Mouse (Mus musculus) heart, embryonic 13.5 days (tissue): Measurements from ENCODE around the gene Irak1. TPM values are rescaled to one million over a fixed set of nuclear protein-coding genes. Genes with fewer than 3 reads are reported as not detected.

ENCODE experiments used
- ATAC-seq: fragments of 200-750 bp; cut with Nextera tagmentation; 2 replicates; pipeline ENCODE4 v1.8.0; 2017; ENCODE audit warnings: moderate TSS enrichment; ENCODE audit not compliant: insufficient number of reproducible peaks, low FRiP score, low TSS enrichment; ENCODE audit errors: extremely low read depth
- H3K27ac ChIP-seq: fragments of 300-500 bp; sonication (generic); replicated peaks from 2 replicates; pipeline ENCODE4 v1.5.1; 2015; ENCODE audit warnings: moderate library complexity, mild to moderate bottlenecking, inconsistent platforms
- H3K27me3 ChIP-seq: fragments of 300-500 bp; sonication (generic); replicated peaks from 2 replicates; pipeline ENCODE4 v1.6.1; 2015; ENCODE audit warnings: mild to moderate bottlenecking, inconsistent platforms
- H3K36me3 ChIP-seq: fragments of 300-500 bp; sonication (generic); 2 replicates; pipeline ENCODE4 v1.6.1; 2015; ENCODE audit warnings: mild to moderate bottlenecking, inconsistent platforms
- H3K4me1 ChIP-seq: fragments of 300-500 bp; sonication (generic); 2 replicates; pipeline ENCODE4 v1.6.1; 2015; ENCODE audit warnings: inconsistent platforms
- H3K4me2 ChIP-seq: fragments of 300-500 bp; sonication (generic); 2 replicates; pipeline ENCODE4 v1.6.1; 2015; ENCODE audit warnings: inconsistent platforms, mild to moderate bottlenecking, moderate library complexity
- H3K4me3 ChIP-seq: fragments of 300-500 bp; sonication (generic); 2 replicates; pipeline ENCODE4 v1.5.1; 2015; ENCODE audit warnings: moderate library complexity, mild to moderate bottlenecking, inconsistent platforms
- H3K9ac ChIP-seq: fragments of 300-500 bp; sonication (generic); 2 replicates; pipeline ENCODE4 v1.6.1; 2015; ENCODE audit warnings: inconsistent platforms, mild to moderate bottlenecking, moderate library complexity
- H3K9me3 ChIP-seq: fragments of 300-500 bp; sonication (generic); 2 replicates; pipeline ENCODE4 v1.6.1; 2016; ENCODE audit warnings: inconsistent platforms
- WGBS: fragments of 180-500 bp; shearing (Covaris S2); methylation state at CpG from one replicate; pipeline ENCODE4 v1.1.7; 2015; ENCODE audit warnings: mixed read lengths; 5-methylcytosine and 5-hydroxymethylcytosine counted together
- polyA plus RNA-seq: library from polyadenylated mRNA; unstranded; fragments of >200 nt; fragmentation: Nextera tagmentation; extraction: Ambion mirVana; gene quantifications from 2 replicates; pipeline ENCODE4 v1.2.1, GENCODE M21; 2015

Irak1 gene
- polyA plus RNA-seq: 45.2 and 50.3 TPM in 2 replicates

DNA sequence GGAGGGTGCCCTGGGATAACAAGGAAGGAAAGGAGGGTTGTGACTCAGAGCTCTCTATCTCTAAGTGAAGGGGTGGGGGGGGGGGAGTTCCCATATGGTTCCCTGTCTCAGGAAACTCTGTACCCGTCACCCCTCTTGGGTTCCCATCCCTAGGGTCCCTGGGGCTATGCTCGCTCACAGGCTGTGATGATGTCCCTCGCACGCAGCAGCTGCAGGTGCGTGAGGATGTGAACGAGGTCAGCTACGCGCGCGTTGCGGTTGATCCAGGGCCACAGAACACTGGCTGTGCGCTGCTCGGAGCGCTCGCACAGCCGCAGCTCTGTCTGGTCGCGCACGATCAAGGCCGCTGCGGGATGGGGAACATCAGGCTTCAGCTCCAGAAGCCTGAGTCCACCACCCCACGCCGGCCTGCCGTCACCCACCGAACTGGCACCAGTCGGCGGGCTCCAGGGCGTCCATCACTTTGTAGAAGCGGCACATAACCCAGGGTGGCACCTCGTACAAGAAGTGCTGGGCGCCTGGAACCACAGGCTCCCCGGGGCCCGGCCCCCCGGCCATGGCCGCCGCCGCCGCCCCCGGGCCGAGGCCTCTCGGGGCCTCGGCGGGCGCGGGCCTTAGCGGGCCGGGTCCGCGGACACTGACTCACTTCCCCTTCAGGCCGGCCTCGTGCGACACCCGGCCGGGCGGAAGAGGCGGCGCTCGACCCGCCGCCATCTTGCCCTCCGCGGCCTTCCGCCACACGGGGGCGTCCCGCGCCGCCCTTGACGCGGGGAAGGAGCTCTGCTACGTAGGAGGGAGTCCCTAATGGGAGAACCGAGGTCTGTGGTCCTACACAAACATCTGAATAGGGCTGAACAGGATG lies at the start of gene Irak1:
TSS of gene Irak1 (minus strand) at position 731 of the 862 bp plus-strand sequence.
- 19% methylated on average over 61 of the region's 72 CpGs for WGBS
- peaks cover 31% of the 10 kb centered on the region for H3K36me3 ChIP-seq
- peak; percentile 69; the same call in 1 of the 2 replicates for ATAC-seq
- peaks cover 4% of the 10 kb centered on the region; the same call in 1 of the 2 replicates for H3K27me3 ChIP-seq
- peaks cover 13% of the 10 kb centered on the region for H3K4me1 ChIP-seq
- peak within 1 kb of the TSS; percentile 73 for H3K4me3 ChIP-seq
- no peaks in the 10 kb centered on the region for H3K9me3 ChIP-seq
- peak within 1 kb of the TSS; percentile 92 for H3K9ac ChIP-seq
- H3K4me2 ChIP-seq: peak within 1 kb of the TSS; percentile 69
- H3K27ac ChIP-seq: peak within 1 kb of the TSS; percentile 84

DNA sequence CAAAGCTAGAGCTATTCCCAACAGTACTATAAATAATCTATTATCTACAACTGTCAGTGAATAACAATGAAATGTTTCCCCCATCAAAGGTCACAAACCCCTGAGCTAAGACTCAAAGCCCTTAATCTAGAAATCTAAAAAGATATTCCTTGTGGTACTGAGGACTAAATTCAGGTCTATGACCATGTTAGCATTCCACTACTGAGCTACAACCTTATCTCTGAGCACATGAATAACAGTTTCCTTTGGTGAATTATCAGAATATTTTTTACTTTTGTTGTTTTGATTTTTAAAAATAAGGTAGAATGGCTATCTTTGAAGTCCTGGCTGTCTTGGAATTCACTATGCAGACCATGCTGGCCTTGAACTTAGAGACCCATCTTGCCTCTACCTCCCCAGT lies 47.1 kb upstream of the Irak1 start:
- 0 out of 2 replicates have a peak, but pooled peaks cover 6% of the 10 kb centered on the region for H3K36me3 ChIP-seq
- no peak for ATAC-seq
- no peaks in the 10 kb centered on the region for H3K27me3 ChIP-seq
- H3K27ac ChIP-seq: no peak overlapping the region
- H3K4me1 ChIP-seq: 0 out of 2 replicates have a peak, but pooled peaks cover 2% of the 10 kb centered on the region
- no peak overlapping the region for H3K9ac ChIP-seq
- H3K9me3 ChIP-seq: no peaks in the 10 kb centered on the region
- H3K4me3 ChIP-seq: no peak overlapping the region
- no peak overlapping the region for H3K4me2 ChIP-seq

DNA sequence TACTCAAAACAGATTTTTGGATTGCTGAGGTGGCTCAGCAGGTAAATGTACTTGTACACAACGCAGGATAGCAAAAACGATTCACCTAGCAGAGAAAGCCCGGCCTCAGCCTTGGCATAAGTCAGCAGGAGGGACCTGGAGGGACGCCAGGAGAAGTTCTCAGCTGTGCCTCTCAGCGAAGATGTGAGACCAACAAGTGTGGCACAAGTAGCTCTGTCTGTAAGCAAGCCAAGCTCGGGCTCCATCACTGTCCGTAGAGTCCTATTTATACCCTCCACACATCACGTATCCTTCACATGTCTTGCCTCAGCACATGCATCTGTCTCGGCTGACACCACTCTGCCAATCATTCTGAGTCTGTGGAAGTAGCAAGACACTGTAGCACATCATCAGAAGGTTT lies 44.2 kb upstream of the Irak1 start:
- Histone ChIP-seq H3K4me2 (no peak overlapping the region), H3K9me3 (no peaks in the 10 kb centered on the region), H3K4me3 (no peak overlapping the region), H3K9ac (no peak overlapping the region), H3K36me3 (no peaks in the 10 kb centered on the region), H3K27me3 (no peaks in the 10 kb centered on the region), H3K4me1 (0 out of 2 replicates have a peak, but pooled peaks cover 2% of the 10 kb centered on the region), H3K27ac (no peak overlapping the region)
- WGBS: 74% methylated on average over 9 of the region's 9 CpGs
- no peak for ATAC-seq

GRCm38 (mm10) chrX:74045107-74045506 lies 21.4 kb upstream of the Irak1 start:
- no peak for ATAC-seq
- Histone ChIP-seq H3K4me1 (peaks cover 24% of the 10 kb centered on the region), H3K27ac (no peak overlapping the region), H3K9ac (no peak overlapping the region), H3K9me3 (no peaks in the 10 kb centered on the region), H3K4me2 (no peak overlapping the region), H3K27me3 (no peaks in the 10 kb centered on the region; the same call in 1 of the 2 replicates), H3K4me3 (no peak overlapping the region), H3K36me3 (no peaks in the 10 kb centered on the region)
- 19% methylated on average over 1 of the region's 1 CpGs for WGBS

GRCm38 (mm10) chrX:74037702-74038375 lies 14.1 kb upstream of the Irak1 start:
- Histone ChIP-seq H3K4me2 (no peak overlapping the region), H3K27me3 (no peaks in the 10 kb centered on the region), H3K4me3 (no peak overlapping the region), H3K4me1 (peaks cover 7% of the 10 kb centered on the region; the same call in 1 of the 2 replicates), H3K27ac (no peak overlapping the region), H3K9ac (no peak overlapping the region), H3K36me3 (peaks cover 38% of the 10 kb centered on the region), H3K9me3 (no peaks in the 10 kb centered on the region)
- no peak for ATAC-seq
- 59% methylated on average over 5 of the region's 5 CpGs for WGBS

DNA sequence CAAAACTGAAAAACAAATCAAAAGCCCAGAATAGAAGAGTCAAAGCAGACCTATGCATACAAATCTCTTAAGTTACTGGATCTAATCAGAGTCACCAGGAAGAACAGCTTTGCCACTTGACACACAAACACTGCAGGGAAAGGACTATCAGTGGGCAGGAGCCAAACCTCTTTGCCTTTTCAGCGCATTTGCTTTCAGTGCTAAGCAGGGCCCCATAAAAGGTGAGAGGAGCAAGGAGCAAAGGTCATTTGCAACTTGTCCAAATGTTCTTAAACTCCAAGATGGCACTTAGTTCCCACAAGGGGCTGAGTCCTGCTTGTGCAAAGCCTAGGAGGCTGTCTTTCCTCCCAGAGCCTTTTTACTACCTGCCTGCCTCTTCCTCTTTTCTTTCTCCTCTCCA lies 6.3 kb upstream of the Irak1 start:
- H3K9me3 ChIP-seq: no peaks in the 10 kb centered on the region
- no peak overlapping the region for H3K4me3 ChIP-seq
- no peak overlapping the region for H3K4me2 ChIP-seq
- peaks cover 16% of the 10 kb centered on the region for H3K36me3 ChIP-seq
- H3K27ac ChIP-seq: peak overlapping the region; percentile 54
- ATAC-seq: no peak
- H3K9ac ChIP-seq: no peak overlapping the region
- H3K4me1 ChIP-seq: peaks cover 34% of the 10 kb centered on the region
- no peaks in the 10 kb centered on the region for H3K27me3 ChIP-seq
- WGBS: 65% methylated on average over 1 of the region's 1 CpGs

DNA sequence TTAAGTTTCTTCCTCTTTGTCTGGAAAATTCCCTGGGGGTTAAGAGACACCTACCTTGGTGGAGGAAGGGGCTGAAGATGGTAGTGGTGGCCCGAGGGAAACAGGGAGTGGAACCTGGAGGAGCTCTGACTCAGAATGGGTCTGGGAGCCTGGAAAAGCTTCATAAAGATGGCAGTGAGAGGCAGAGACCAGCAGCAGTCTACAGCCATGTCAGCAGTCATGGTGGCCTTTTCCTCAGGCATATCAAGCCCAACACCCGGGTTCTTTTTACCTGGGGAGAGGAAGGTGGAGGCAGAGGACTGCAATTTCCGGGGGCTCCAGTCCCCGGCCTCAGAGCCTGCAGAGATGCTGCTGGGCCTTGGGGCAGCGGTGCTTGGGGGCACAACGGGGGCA lies 927 bp downstream of the Irak1 start:
- Histone ChIP-seq H3K27ac (peak overlapping the region; percentile 84), H3K4me2 (peak overlapping the region; percentile 69), H3K9me3 (no peaks in the 10 kb centered on the region), H3K36me3 (peaks cover 37% of the 10 kb centered on the region), H3K27me3 (peaks cover 4% of the 10 kb centered on the region; the same call in 1 of the 2 replicates), H3K4me3 (peak overlapping the region; percentile 73), H3K9ac (peak overlapping the region; percentile 92), H3K4me1 (peaks cover 13% of the 10 kb centered on the region)
- WGBS: 16% methylated on average over 6 of the region's 6 CpGs
- no peak for ATAC-seq

DNA sequence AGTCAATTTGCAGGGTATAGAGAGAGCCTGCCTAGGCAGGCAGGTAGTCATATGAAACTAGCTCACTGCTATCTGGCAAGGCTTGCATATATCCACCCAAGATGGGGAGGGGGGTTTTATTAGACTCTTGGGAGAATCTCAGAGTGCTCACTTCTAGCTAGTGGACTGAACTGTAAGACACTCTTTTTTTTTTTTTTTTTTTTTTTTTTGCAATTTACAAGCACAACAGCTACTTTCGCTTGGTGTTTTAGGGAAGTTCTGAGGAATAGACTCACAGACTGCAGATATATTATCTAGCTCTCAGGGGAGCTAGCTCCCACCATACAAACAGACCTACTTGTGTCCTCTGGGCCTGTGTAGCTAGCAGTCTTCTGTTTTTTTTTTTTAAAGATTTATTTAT lies 9.1 kb downstream of the Irak1 start:
- peaks cover 3% of the 10 kb centered on the region; the same call in 1 of the 2 replicates for H3K27me3 ChIP-seq
- H3K9ac ChIP-seq: no peak overlapping the region
- WGBS: 80% methylated on average over 1 of the region's 1 CpGs
- no peak overlapping the region for H3K4me3 ChIP-seq
- H3K36me3 ChIP-seq: peaks cover 36% of the 10 kb centered on the region
- ATAC-seq: no peak
- no peak overlapping the region for H3K4me2 ChIP-seq
- H3K4me1 ChIP-seq: no peaks in the 10 kb centered on the region
- H3K9me3 ChIP-seq: no peaks in the 10 kb centered on the region
- H3K27ac ChIP-seq: no peak overlapping the region

DNA sequence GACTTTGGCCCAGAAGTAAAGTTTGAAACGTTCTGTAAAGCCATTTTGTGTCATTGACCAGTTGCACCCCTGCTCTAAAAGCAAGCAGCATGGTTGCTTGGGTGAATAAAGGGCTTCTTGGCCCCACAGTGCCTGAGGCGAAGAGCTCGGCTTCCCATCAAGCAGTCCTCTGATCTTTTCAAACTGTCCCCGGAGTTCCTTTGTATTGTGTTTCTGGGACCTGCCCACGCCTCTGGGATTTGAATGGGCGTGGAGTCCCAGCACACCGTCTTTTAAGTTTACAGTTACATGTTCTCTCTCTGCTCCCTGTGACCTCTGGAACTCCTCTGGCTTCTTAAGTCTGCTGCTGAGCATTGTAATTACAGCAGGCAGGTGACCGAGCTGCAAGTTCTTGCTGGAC lies 15.7 kb downstream of the Irak1 start:
- no peak overlapping the region for H3K4me3 ChIP-seq
- no peaks in the 10 kb centered on the region for H3K27me3 ChIP-seq
- WGBS: 55% methylated on average over 8 of the region's 8 CpGs
- H3K9ac ChIP-seq: no peak overlapping the region
- H3K4me2 ChIP-seq: no peak overlapping the region
- H3K4me1 ChIP-seq: no peaks in the 10 kb centered on the region
- H3K36me3 ChIP-seq: no peaks in the 10 kb centered on the region
- no peak for ATAC-seq
- H3K27ac ChIP-seq: no peak overlapping the region
- H3K9me3 ChIP-seq: no peaks in the 10 kb centered on the region

GRCm38 (mm10) chrX:74006401-74006800 lies 17.3 kb downstream of the Irak1 start:
- Histone ChIP-seq H3K4me3 (no peak overlapping the region), H3K4me1 (no peaks in the 10 kb centered on the region), H3K9ac (no peak overlapping the region), H3K36me3 (no peaks in the 10 kb centered on the region), H3K9me3 (no peaks in the 10 kb centered on the region), H3K27me3 (no peaks in the 10 kb centered on the region), H3K4me2 (no peak overlapping the region), H3K27ac (no peak overlapping the region)
- no peak for ATAC-seq
- 62% methylated on average over 21 of the region's 21 CpGs for WGBS

DNA sequence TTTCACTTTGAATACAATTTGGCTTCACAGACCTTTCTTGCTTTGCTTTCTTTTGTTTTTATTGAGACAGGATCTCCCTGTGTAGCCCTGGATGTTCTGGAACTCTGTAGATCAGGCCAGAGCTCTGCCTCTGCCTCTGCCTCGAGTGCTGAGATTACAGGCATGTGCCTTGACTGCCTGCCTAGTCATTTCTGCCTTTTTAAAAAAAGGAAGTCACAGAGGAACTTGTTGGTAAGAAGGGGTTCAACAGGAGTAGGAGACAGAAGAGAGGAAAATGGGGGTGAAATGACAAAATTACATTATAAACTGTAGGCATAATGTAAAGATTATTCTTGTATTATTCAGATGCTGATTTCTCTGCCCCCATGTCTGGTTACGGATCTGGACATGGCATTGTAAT lies 20.1 kb downstream of the Irak1 start:
- ATAC-seq: no peak
- Histone ChIP-seq H3K9me3 (no peaks in the 10 kb centered on the region), H3K4me3 (no peak overlapping the region), H3K27me3 (no peaks in the 10 kb centered on the region), H3K4me1 (peaks cover 10% of the 10 kb centered on the region), H3K4me2 (no peak overlapping the region), H3K36me3 (no peaks in the 10 kb centered on the region), H3K9ac (no peak overlapping the region), H3K27ac (no peak overlapping the region)
- 67% methylated on average over 2 of the region's 2 CpGs for WGBS
